Mouse (Mus musculus): ENCODE measurements around the gene Tsc22d2. TPM values are rescaled to one million over a fixed set of nuclear protein-coding genes. Genes with fewer than 3 reads are reported as not detected.
"Not testable (repeated sequence)": the region's sequence is repeated elsewhere in the genome, so short reads cannot be mapped to it uniquely, and the experiment has no call there.

Tsc22d2 gene
- polyA plus RNA-seq, 1 experiment from 2014 or later: 8.4 TPM

GRCm38 (mm10) chr3:58455255-58455654 lies 40.7 kb downstream of the Tsc22d2 start:
- Histone ChIP-seq H3K9me3 (replicated peaks) (no peaks in the 10 kb centered on the region), H3K36me3 (peaks cover 11% of the 10 kb centered on the region), H3K27ac (no peak overlapping the region), H3K27me3 (ENCODE audit: low read depth, poor library complexity, severe bottlenecking) (no peaks in the 10 kb centered on the region), H3K4me3 (no peak overlapping the region), H3K4me1 (no peaks in the 10 kb centered on the region)
- DNase-seq (ENCODE audit: low spot score): no peak
- WGBS: 82% methylated on average over 3 of the region's 3 CpGs

GRCm38 (mm10) chr3:58469655-58470437 lies 55.3 kb downstream of the Tsc22d2 start:
- DNase-seq (ENCODE audit: low spot score): no peak
- Histone ChIP-seq H3K36me3 (no peaks in the 10 kb centered on the region), H3K4me1 (no peaks in the 10 kb centered on the region), H3K27ac (no peak overlapping the region), H3K27me3 (ENCODE audit: low read depth, poor library complexity, severe bottlenecking) (no peaks in the 10 kb centered on the region), H3K4me3 (no peak overlapping the region), H3K9me3 (replicated peaks) (no peaks in the 10 kb centered on the region)
- WGBS: 81% methylated on average over 9 of the region's 9 CpGs

DNA sequence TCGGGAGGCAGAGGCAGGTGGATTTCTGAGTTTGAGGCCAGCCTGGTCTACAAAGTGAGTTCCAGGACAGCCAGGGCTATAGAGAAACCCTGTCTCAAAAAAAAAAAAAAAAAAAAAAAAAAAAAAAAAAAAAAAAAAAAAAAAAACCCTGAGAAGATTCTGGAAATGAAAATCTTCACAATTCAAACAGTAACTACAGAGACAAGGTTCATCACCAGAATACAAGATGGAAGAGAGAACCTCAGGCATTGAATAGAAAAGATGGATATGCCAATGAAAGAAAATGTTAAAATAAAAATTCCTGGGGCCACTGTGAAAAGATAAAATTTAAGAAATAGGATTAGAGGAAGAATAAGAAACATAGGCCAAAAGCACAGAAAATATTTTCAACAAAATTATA lies 60.8 kb downstream of the Tsc22d2 start:
- not testable (repeated sequence) for DNase-seq (ENCODE audit: low spot score); H3K36me3 ChIP-seq; H3K27ac ChIP-seq; H3K9me3 ChIP-seq (replicated peaks); H3K4me1 ChIP-seq; H3K27me3 ChIP-seq (ENCODE audit: low read depth, poor library complexity, severe bottlenecking); H3K4me3 ChIP-seq
- WGBS: 95% methylated on average over 1 of the region's 1 CpGs

GRCm38 (mm10) chr3:58478755-58479455 lies 64.4 kb downstream of the Tsc22d2 start:
- 96% methylated on average over 2 of the region's 2 CpGs for WGBS
- Histone ChIP-seq H3K27ac (no peak overlapping the region), H3K27me3 (ENCODE audit: low read depth, poor library complexity, severe bottlenecking) (no peaks in the 10 kb centered on the region), H3K4me3 (no peak overlapping the region), H3K36me3 (no peaks in the 10 kb centered on the region), H3K9me3 (replicated peaks) (no peaks in the 10 kb centered on the region), H3K4me1 (no peaks in the 10 kb centered on the region)
- DNase-seq (ENCODE audit: low spot score): no peak

- no peak overlapping the region for H3K27ac ChIP-seq
- no peak for DNase-seq (ENCODE audit: low spot score)
- 67% methylated on average over 7 of the region's 7 CpGs for WGBS
- H3K9me3 ChIP-seq (replicated peaks): no peaks in the 10 kb centered on the region
- no peak overlapping the region for H3K4me3 ChIP-seq
- no peaks in the 10 kb centered on the region for H3K36me3 ChIP-seq
- no peaks in the 10 kb centered on the region for H3K27me3 ChIP-seq (ENCODE audit: low read depth, poor library complexity, severe bottlenecking)
- no peaks in the 10 kb centered on the region for H3K4me1 ChIP-seq
Measured at GRCm38 (mm10) chr3:58485883-58486282, 71.4 kb downstream of the Tsc22d2 start.

DNA sequence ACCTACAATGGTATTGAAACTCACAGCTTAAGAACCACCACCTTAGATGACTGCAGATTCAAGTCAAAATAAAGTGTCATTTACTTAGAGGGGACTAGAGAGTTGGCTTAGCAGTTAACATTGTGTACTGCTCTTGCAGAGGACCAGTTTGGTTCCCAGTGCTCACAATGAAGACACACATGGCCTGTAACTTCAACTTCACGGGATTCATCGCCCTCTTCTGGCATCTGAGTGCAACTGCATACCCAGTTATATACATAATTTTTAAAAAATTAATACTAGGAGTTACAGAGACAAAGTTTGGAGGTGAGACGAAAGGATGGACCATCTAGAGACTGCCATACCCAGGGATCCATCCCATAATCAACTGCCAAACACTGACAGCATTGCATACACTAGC lies 72.6 kb downstream of the Tsc22d2 start:
- Histone ChIP-seq H3K9me3 (replicated peaks) (no peaks in the 10 kb centered on the region), H3K4me3 (no peak overlapping the region), H3K27ac (no peak overlapping the region), H3K36me3 (no peaks in the 10 kb centered on the region), H3K4me1 (no peaks in the 10 kb centered on the region), H3K27me3 (ENCODE audit: low read depth, poor library complexity, severe bottlenecking) (no peaks in the 10 kb centered on the region)
- no peak for DNase-seq (ENCODE audit: low spot score)
- WGBS: 73% methylated on average over 3 of the region's 3 CpGs

- Histone ChIP-seq H3K27me3 (ENCODE audit: low read depth, poor library complexity, severe bottlenecking) (no peaks in the 10 kb centered on the region), H3K27ac (no peak overlapping the region), H3K4me1 (no peaks in the 10 kb centered on the region), H3K36me3 (no peaks in the 10 kb centered on the region), H3K9me3 (replicated peaks) (no peaks in the 10 kb centered on the region), H3K4me3 (no peak overlapping the region)
- WGBS: 81% methylated on average over 7 of the region's 8 CpGs
- no peak for DNase-seq (ENCODE audit: low spot score)
Measured at GRCm38 (mm10) chr3:58487999-58488775, 73.7 kb downstream of the Tsc22d2 start.

- H3K27ac ChIP-seq: no peak overlapping the region
- H3K4me3 ChIP-seq: no peak overlapping the region
- H3K36me3 ChIP-seq: no peaks in the 10 kb centered on the region
- H3K27me3 ChIP-seq (ENCODE audit: low read depth, poor library complexity, severe bottlenecking): no peaks in the 10 kb centered on the region
- H3K9me3 ChIP-seq (replicated peaks): no peaks in the 10 kb centered on the region
- no peak for DNase-seq (ENCODE audit: low spot score)
- 81% methylated on average over 7 of the region's 7 CpGs for WGBS
- H3K4me1 ChIP-seq: no peaks in the 10 kb centered on the region
Measured at GRCm38 (mm10) chr3:58490787-58491186, 76.3 kb downstream of the Tsc22d2 start.

DNA sequence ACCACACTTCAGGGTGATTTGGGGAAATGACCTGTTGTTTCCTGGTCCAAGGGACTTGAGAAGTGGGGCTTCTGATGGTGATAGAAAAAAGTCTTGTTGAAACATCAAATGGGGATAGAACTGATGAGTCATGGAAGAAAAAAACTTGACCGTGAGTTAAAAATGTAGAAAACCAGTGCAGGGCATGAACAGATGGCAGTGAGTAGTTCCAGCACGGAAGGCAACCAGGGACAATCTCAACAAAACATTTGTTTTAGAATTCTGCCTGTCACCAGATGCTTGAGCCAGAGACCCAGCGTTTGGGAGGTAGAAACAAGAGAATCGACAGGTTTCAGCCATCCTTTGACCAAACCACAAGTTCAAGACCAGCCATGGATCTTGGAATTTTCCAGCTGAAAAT lies 79.1 kb downstream of the Tsc22d2 start:
- no peak overlapping the region for H3K27ac ChIP-seq

GRCm38 (mm10) chr3:58501961-58502360 lies 87.4 kb downstream of the Tsc22d2 start:
- Histone ChIP-seq H3K4me1 (no peaks in the 10 kb centered on the region), H3K9me3 (replicated peaks) (no peaks in the 10 kb centered on the region), H3K36me3 (no peaks in the 10 kb centered on the region), H3K27me3 (ENCODE audit: low read depth, poor library complexity, severe bottlenecking) (no peaks in the 10 kb centered on the region), H3K27ac (no peak overlapping the region), H3K4me3 (no peak overlapping the region)
- no peak for DNase-seq (ENCODE audit: low spot score)
- WGBS: 67% methylated on average over 2 of the region's 2 CpGs

More for the DNA sequence above, 79.1 kb downstream of the Tsc22d2 start:
- Histone ChIP-seq H3K27me3 (ENCODE audit: low read depth, poor library complexity, severe bottlenecking) (no peaks in the 10 kb centered on the region), H3K9me3 (replicated peaks) (no peaks in the 10 kb centered on the region), H3K4me3 (no peak overlapping the region), H3K4me1 (no peaks in the 10 kb centered on the region), H3K36me3 (no peaks in the 10 kb centered on the region)
- WGBS: 85% methylated on average over 4 of the region's 4 CpGs
- DNase-seq (ENCODE audit: low spot score): no peak

DNA sequence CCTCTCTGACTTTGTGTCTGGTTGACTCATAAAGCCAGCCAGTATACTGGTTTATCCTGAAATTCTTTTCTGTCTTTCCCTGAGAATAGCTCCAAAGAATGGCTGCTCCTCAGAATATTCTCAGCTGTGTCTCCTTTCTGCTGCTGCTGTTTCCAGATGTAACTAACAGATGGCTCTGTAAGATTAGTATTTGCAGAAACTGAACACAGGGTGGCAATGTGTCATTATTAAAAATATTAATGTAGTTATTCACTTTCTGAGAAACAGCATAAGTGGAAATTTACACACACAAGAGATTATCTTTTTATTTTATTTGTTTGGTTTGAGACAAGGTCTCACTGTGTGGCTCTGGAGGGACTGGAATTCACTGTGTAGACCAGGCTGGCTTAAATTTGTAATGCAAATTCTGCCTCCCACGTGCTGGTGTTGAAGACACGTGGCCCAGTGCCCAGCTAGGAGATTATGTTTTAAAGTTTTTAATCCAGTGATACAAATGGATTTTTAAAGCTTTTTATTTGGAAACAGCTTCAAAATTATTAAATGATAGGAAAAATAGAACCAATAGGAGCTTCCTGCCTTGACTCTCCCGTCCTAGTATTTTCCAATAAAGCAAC lies 89.3 kb downstream of the Tsc22d2 start:
- Histone ChIP-seq H3K36me3 (no peaks in the 10 kb centered on the region), H3K27ac (no peak overlapping the region), H3K27me3 (ENCODE audit: low read depth, poor library complexity, severe bottlenecking) (no peaks in the 10 kb centered on the region), H3K9me3 (replicated peaks) (no peaks in the 10 kb centered on the region), H3K4me1 (no peaks in the 10 kb centered on the region), H3K4me3 (no peak overlapping the region)
- DNase-seq (ENCODE audit: low spot score): no peak
- WGBS: 64% methylated on average over 3 of the region's 3 CpGs

DNA sequence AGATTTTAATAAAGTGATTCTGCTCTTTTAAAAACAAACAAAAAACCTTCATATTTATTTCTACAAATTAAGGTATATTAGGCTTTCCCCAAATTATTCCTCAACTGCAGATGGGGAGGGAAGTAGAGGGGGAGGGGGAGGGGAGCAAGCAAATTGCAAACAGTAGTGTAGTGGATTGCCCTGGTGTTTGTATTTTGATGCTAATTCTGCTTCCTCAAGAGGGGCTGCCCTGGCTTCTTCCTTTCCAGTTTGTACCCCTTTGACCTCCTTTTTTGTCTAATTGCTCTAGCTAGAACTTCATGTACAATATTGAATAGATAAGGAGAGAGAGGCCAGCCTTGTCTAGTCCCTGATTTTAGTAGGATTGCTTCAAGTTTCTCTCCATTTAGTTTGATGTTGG lies 90.2 kb downstream of the Tsc22d2 start:
- Histone ChIP-seq H3K36me3 (no peaks in the 10 kb centered on the region), H3K9me3 (replicated peaks) (no peaks in the 10 kb centered on the region), H3K27ac (no peak overlapping the region), H3K4me1 (no peaks in the 10 kb centered on the region), H3K27me3 (ENCODE audit: low read depth, poor library complexity, severe bottlenecking) (no peaks in the 10 kb centered on the region), H3K4me3 (no peak overlapping the region)
- DNase-seq (ENCODE audit: low spot score): no peak

All from limb, embryonic 10.5 days (tissue).